Mouse (Mus musculus) left cerebral cortex, adult 9 months (tissue): Measurements from ENCODE around the gene Gtf3c4.

ENCODE experiments used
- DNase-seq, 2 experiments: peaks; one replicate each; pipeline ENCODE4 v3.0.0; 2022; ENCODE audit warnings: low spot score in 2 of 2

The Gtf3c4 gene

GRCm38 (mm10) chr2:28840222-28840951 lies at the start of gene Gtf3c4, which contains the start of gene Ddx31:
Gene Gtf3c4 (minus strand): TSS chr2:28840360.
Gene Ddx31 (plus strand): TSS chr2:28840406.
- DNase-seq, result peak; percentile 78 to 93

- DNase-seq, result no peak
These were observed 44.8 kb upstream of the Gtf3c4 start for GRCm38 (mm10) chr2:28884914-28885313.

GRCm38 (mm10) chr2:28882826-28883485 lies 42.8 kb upstream of the Gtf3c4 start:
- DNase-seq, result no peak

- DNase-seq, result no peak
These were observed 41.9 kb upstream of the Gtf3c4 start for GRCm38 (mm10) chr2:28882047-28882446.

GRCm38 (mm10) chr2:28881275-28881674 lies 41.1 kb upstream of the Gtf3c4 start:
- no peak for DNase-seq

- no peak for DNase-seq
These were observed 35.4 kb upstream of the Gtf3c4 start for GRCm38 (mm10) chr2:28875554-28875953.

GRCm38 (mm10) chr2:28867495-28867894 lies 27.3 kb upstream of the Gtf3c4 start:
- no peak for DNase-seq

- no peak for DNase-seq
These were observed 23.7 kb upstream of the Gtf3c4 start for GRCm38 (mm10) chr2:28863857-28864256.

- no peak for DNase-seq
These were observed 20.7 kb upstream of the Gtf3c4 start for GRCm38 (mm10) chr2:28860678-28861423.

GRCm38 (mm10) chr2:28859303-28859702 lies 19.1 kb upstream of the Gtf3c4 start:
- no peak for DNase-seq

GRCm38 (mm10) chr2:28855773-28856172 lies 15.6 kb upstream of the Gtf3c4 start:
- DNase-seq, result no peak

- no peak for DNase-seq
These were observed 12.4 kb upstream of the Gtf3c4 start for GRCm38 (mm10) chr2:28852594-28852993.

- DNase-seq, result no peak
These were observed 8.7 kb upstream of the Gtf3c4 start for GRCm38 (mm10) chr2:28848879-28849278.

- DNase-seq, result no peak
These were observed 1.9 kb upstream of the Gtf3c4 start for GRCm38 (mm10) chr2:28842042-28842441.

GRCm38 (mm10) chr2:28839501-28840221 lies 499 bp downstream of the Gtf3c4 start:
- no peak for DNase-seq

GRCm38 (mm10) chr2:28836181-28836940 lies 3.8 kb downstream of the Gtf3c4 start:
- DNase-seq, result peak; percentile 18 to 34

- no peak for DNase-seq
These were observed 10.9 kb downstream of the Gtf3c4 start for GRCm38 (mm10) chr2:28829265-28829664.

- DNase-seq, result peak in 1 of 2 experiments; percentile 26
These were observed 21.3 kb downstream of the Gtf3c4 start for GRCm38 (mm10) chr2:28818866-28819265.

GRCm38 (mm10) chr2:28810260-28811013 lies 29.7 kb downstream of the Gtf3c4 start:
- no peak for DNase-seq

- no peak for DNase-seq
These were observed 31.3 kb downstream of the Gtf3c4 start for GRCm38 (mm10) chr2:28808841-28809240.
